Mouse (Mus musculus) liver, adult 2 months (tissue): ENCODE data around the gene Gm20662.

Experiments
- CTCF ChIP-seq: fragments of 200-500 bp; IDR thresholded peaks from 2 replicates; pipeline ENCODE4 v1.5.1; 2011; ENCODE audit warnings: low read depth, low read length, control low read depth
- POLR2A ChIP-seq: fragments of 200-500 bp; IDR thresholded peaks from 2 replicates; pipeline ENCODE4 v1.6.1; 2011; ENCODE audit warnings: low read length, control low read depth; ENCODE audit not compliant: insufficient read depth; ENCODE audit errors: extremely low read depth

DNA sequence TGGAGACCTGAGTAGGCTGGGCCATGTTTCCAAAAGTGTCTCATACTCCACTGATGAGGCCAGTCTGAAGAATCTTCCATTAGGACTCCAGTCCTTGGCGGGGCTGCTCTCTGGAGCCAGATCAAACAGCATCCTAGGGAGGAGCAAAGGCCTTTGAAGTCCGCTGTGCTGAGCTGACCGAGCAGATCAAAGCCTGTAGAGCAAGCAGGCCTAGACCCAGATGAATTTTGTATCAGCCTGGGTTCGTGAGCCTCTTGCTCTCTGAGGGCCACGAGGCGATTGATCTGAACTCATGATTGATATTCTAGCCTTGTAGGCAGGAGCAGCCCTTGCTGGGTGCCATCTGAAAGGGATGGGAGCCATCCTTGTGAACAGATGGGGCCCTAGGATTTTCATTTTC lies 36.3 kb upstream of the Gm20662 start:
- no peak for TF ChIP-seq CTCF
- no peak for TF ChIP-seq POLR2A
